Mouse (Mus musculus): Measurements from ENCODE around the gene Tmem79.
"Not testable (repeated sequence)": the region's sequence is repeated elsewhere in the genome, so short reads cannot be mapped to it uniquely, and the experiment has no call there.

Tmem79 gene

GRCm38 (mm10) chr3:88336058-88337013 lies at the start of gene Tmem79, which contains the start of gene Smg5:
Gene Tmem79, minus strand, starts transcription at chr3:88336148.
Gene Smg5, plus strand, starts transcription at chr3:88336260.
- peak; percentile 95 to 96 for DNase-seq

GRCm38 (mm10) chr3:88384364-88384763 lies 48.4 kb upstream of the Tmem79 start, which contains the start of gene Bglap:
Gene Bglap, minus strand, starts transcription at chr3:88384464.
- no peak for DNase-seq

GRCm38 (mm10) chr3:88382383-88382782 lies 46.4 kb upstream of the Tmem79 start:
- DNase-seq: not testable (repeated sequence)

- peak; percentile 23 to 32 for DNase-seq
These were observed 45.7 kb upstream of the Tmem79 start for GRCm38 (mm10) chr3:88381389-88382315.

DNA sequence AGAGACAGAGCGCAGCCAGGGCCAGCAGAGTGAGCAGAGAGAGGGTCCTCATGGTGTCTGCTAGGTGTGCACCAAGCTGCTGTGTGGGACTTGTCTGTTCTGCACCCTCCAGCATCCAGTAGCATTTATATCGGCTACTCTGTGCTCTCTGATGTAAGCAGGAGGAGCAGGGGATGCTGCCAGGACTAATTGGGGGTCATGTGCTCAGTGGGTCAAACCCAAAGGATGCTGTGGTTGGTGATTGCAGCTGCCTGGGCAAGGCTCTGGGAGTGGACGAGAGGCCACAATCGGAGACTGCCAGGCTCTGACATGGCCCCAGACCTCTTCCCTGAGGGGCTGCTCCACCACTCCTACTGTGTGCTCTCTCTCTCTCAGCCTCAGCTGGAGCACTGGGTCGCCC lies 42.7 kb upstream of the Tmem79 start, which contains the start of gene Bglap2:
Gene Bglap2 (minus strand): TSS at position 101 of the 400 bp plus-strand sequence.
- DNase-seq: not testable (repeated sequence)

DNA sequence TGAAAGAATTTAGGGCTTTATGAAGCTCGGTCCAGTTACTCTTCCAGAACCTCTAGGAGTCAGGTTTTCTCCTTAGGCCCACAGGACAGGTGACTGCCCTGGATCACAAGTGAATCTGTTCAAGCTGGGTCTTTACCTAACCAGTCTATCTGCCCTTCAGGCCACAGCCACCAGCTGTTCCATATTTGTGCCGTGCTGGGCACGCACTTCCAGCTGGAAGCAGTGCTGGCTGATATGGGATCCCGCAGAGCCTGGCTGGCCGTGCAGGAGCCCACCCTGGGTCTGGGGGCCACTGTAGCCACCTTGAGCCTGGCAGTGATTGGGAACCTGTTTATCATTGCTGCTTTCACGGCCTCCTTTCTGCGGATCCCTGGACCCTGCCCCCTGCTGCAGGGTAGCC lies 40.7 kb upstream of the Tmem79 start:
- DNase-seq: not testable (repeated sequence)

GRCm38 (mm10) chr3:88375750-88376626 lies 40.0 kb upstream of the Tmem79 start:
- DNase-seq: not testable (repeated sequence)

- not testable (repeated sequence) for DNase-seq
These were observed 36.7 kb upstream of the Tmem79 start, which contains the start of gene Bglap3 for GRCm38 (mm10) chr3:88372643-88373042. Gene Bglap3, minus strand, starts transcription at chr3:88372743.

GRCm38 (mm10) chr3:88368511-88368910 lies 32.6 kb upstream of the Tmem79 start:
- not testable (repeated sequence) for DNase-seq

- DNase-seq: not testable (repeated sequence)
These were observed 31.6 kb upstream of the Tmem79 start for GRCm38 (mm10) chr3:88367517-88367916.

- DNase-seq: peak; percentile 35 to 42
These were observed 31.0 kb upstream of the Tmem79 start for GRCm38 (mm10) chr3:88366830-88367428.

GRCm38 (mm10) chr3:88365705-88366361 lies 29.9 kb upstream of the Tmem79 start:
- DNase-seq: no peak

GRCm38 (mm10) chr3:88364337-88364736 lies 28.4 kb upstream of the Tmem79 start, which contains the start of gene Paqr6:
Gene Paqr6, plus strand, starts transcription at chr3:88364584.
- DNase-seq: peak in 1 of 2 experiments; percentile 23

- DNase-seq: no peak
These were observed 27.8 kb upstream of the Tmem79 start for GRCm38 (mm10) chr3:88363700-88364099.

GRCm38 (mm10) chr3:88361612-88362313 lies 25.8 kb upstream of the Tmem79 start:
- DNase-seq: no peak

- DNase-seq: no peak
These were observed 25.1 kb upstream of the Tmem79 start for GRCm38 (mm10) chr3:88361096-88361495.

- no peak for DNase-seq
These were observed 24.0 kb upstream of the Tmem79 start for GRCm38 (mm10) chr3:88359989-88360388.

DNA sequence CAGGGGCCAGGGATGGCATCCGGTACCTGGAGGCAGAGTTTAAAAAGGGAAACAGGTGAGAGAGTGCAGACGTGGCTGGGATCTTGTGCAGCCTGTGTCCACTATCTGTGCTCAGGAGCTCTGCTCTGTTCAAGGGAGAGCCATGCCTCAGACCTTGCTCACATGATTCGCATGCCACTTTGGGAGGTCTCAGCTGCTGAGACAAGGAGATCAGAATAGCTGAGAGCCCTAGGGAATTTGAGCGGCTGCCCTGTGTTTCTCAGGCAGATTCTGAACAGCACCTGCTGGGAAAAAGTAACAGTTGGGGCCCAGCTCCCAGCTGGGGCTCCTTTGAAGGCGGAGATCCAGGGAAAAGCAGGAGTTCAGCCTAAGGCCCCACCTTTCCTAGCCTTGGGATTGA lies 23.6 kb upstream of the Tmem79 start:
- no peak for DNase-seq

- no peak for DNase-seq
These were observed 18.6 kb upstream of the Tmem79 start for GRCm38 (mm10) chr3:88354396-88355165.

Measured in spleen, adult 18-20 months (tissue).